Mouse (Mus musculus): Measurements from ENCODE around the gene Vmn1r1.

Gene Vmn1r1

DNA sequence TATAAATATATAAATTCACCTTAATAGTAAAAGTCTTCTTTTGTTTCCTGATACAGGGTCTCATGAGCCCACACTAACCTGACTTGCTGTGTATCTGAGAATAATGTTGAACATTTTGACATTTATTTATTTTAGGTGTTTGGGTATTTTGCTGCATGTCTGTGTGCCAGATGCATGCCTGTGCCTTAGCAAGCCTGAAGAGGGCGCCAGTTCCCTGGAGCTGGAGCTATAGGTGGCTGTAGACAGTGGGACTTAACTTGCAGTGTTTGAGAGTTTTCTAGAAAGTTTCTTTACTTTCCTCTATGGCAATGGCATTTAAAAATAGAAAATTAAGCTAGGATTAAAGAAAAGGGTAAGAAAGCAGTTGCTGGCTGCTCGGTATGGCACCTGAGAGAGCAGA lies 33.5 kb downstream of the Vmn1r1 start:
- DNase-seq = no peak

DNA sequence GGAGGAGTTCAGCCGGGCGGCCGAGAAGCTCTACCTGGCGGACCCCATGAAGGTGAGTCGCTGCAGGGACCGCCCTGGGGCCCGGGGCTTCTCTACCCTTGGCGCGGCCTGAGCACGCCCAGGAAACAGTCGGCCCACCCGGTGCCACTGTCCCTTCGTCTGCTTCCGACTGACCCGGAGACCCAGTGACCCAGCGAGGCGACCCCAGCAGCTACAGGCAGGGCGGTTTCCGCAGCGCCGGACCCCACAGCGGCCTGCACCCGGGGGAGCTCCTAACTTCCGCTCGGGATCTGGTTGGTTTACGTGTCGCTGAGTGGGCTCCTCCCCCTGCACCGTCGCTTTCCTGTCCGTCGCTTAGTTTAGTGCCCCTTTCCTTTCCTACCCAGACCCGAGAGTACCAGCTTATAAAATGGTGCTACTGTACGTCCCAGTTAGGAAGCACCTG lies 39.3 kb downstream of the Vmn1r1 start:
- DNase-seq = peak; percentile 71 to 81

DNA sequence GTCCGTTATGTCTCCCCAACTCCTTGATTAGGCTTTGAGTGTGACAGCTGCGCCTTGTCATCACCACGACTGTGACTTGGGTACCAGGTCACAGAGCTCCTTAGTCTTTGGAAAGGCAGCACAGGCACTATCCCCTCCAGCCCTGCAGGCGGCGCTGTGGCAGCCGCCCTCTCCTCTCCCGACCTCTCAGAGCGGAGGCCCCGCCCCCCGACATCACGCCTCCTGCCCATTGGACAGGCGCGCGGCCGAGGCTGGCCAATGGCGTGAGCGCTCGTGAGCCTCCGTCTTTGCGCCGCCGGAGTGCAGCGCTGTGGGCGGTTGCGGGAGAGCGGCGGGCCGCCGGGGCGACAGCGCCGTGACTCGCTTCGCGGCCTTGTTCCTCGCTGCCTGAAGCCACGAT lies 39.8 kb downstream of the Vmn1r1 start, which contains the start of gene Srp9:
Srp9 (plus strand) TSS at position 232 of the 400 bp plus-strand sequence.
- DNase-seq = peak; percentile 98 to 99

DNA sequence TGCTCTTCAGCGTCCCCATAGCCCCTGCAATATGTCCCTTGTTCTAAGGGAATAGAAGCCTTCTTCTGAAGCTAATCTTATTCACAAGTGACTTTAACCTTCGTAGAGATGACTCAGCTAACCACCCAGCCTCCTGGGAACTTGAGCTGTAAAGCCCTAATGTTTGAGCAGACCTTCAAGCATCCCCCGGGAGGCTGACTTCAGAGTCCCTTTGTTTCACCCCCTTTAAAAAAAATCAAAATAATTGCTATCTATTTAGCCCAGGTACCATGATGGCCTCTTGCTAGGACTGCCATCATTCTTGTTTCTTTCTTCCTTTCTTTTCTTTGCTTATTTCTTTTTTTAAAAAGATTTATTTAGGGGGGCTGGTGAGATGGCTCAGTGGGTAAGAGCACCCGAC lies 41.9 kb downstream of the Vmn1r1 start:
- no peak for DNase-seq

DNA sequence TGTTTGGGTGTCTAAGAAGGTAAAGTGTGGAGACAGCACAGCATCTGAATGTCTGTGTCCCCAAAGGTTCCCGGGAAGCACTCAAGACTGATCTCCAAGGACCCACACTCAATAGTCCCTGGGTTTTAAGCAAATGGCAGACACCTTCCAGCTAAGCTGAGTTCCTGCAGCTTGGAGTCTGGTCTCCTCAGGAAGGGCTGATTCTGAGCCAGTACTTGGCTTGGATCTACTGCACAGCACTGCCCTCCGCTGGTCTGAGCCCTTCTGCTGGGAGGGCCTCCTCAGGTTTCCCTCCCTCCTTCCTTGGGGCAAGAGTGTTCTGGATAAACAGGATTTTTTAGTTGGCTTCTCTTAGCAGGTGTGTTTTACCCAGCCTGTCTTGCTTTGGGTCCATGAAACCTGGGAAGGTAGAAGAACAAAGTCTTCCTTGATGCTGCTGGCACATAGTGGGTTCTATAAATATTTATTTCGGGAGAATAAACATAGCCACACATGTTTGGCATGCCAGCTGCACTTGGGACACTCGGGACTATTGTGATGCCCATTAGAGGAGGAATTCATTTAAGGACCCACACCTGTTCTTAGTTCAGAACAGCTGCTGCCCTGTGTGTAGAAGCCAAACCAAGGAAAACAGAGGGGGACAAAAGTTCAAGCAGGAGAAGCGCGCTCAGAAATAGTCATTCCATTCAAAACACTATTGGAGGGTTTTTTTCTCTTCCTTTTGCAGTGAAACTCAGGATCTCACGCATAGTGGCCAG lies 48.5 kb downstream of the Vmn1r1 start:
- DNase-seq = peak; percentile 49 to 53

GRCm38 (mm10) chr1:182115197-182115596 lies 49.1 kb downstream of the Vmn1r1 start:
- peak; percentile 48 to 56 for DNase-seq

DNA sequence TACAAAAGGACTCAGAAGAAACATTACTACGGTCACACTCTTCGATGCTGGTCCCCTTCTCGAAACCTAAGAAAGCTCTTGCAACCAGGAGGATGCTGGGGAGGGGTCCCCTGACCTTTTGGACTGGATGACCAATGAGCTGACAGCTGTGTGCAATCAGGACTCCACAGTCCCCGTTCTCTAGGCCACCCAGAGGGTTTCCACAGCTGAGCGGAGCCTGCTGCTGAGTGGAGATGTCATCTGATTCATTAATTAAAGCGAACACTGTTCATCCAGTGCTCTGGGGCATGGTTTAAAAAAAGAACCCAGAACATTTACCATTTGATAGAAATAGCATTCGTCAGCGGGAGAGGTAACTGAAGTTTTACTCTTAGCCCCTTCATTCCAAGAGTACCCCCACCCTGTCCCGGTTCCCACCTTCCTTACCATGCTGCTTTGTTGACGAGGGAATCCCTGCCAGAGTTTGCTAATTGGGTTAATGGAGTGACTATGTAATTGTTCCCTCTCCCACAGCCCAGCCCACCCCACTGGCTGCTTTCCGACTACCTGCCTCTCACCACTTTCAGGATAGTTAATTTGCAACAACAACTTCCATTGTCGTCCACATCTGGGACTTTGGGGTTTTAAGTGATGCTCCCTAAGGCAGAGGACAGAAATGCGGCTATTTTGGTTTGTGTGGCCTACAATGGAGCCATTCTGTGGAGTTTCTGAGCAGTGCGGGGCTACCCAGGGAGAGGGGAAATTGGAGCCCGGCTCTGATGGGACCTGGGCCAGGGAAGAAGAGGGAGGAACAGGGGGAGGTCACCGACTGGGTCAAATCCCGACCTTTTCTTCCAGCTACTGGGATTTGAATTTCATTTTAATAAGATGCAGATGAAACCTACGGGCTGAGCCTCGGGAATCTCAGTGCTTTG lies 50.4 kb downstream of the Vmn1r1 start:
- no peak for DNase-seq

GRCm38 (mm10) chr1:182113131-182113530 lies 51.2 kb downstream of the Vmn1r1 start:
- DNase-seq = no peak

DNA sequence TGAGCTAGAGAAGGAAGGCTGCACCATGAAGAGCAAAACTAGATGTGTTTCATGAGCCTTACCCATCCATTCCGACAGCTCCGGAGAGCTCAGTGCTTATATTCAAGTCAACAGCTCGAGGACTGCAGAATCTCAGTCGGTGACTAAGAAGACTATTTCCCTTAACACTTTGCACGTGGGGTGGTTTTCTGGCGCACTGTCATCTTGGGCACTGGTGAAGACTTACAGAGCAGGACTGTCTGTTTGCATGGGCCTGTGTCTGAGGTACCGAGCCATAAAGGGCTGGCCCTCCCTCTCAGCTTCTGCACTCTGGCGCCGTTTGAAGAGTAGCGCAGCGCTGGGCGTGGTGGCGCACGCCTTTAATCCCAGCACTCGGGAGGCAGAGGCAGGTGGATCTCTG lies 51.9 kb downstream of the Vmn1r1 start:
- no peak for DNase-seq

GRCm38 (mm10) chr1:182111386-182112317 lies 52.6 kb downstream of the Vmn1r1 start:
- DNase-seq = peak; percentile 28 to 39

GRCm38 (mm10) chr1:182110708-182111385 lies 53.4 kb downstream of the Vmn1r1 start:
- peak; percentile 35 to 45 for DNase-seq

- no peak for DNase-seq
Observed at GRCm38 (mm10) chr1:182110185-182110584, 54.1 kb downstream of the Vmn1r1 start.

- no peak for DNase-seq
Observed at GRCm38 (mm10) chr1:182108397-182109099, 55.7 kb downstream of the Vmn1r1 start.

DNA sequence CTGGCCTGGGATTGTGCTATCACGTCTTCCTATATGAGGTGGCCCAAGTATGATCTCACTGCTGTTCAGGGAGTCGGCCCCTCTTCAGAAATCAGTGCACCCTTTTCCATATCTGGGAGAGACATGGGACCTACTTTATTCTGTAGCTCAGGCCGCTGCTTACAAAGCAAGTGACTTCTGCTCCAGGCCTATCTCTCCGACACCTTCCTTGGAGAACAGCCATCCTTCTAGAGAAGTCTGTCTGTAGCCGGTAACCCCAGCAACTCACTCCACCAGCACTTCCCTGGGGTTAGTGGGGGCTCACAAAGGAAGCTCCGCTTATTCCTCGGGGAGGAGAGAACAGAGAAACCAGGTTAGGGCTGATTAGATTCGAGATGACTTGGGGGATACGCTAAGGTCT lies 57.0 kb downstream of the Vmn1r1 start:
- DNase-seq = no peak

DNA sequence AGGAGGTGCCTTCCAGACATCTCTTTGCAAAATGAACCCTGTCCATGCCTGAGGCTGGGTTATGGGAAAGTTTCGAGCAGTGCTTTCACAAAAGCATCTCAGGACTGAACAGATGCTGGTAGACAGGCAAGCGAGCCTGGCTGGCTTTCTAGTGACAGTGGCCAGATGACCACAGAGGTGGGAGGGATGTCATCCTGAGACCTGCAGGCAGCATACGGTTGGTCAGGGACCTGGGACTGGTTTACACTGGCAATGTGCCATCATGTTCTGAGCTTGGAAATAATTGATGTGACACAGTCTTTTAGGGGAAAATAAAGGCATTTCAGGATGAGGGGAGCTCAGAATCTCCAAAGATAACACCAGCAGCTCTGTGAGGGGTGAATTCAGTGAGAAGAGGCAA lies 59.3 kb downstream of the Vmn1r1 start:
- no peak for DNase-seq
